Mouse (Mus musculus) hindbrain, postnatal 0 days (tissue): ENCODE results near the gene Mab21l3. TPM values are rescaled to one million over a fixed set of nuclear protein-coding genes. Genes with fewer than 3 reads are reported as not detected.

ENCODE experiments used
- ATAC-seq: fragments of 200-750 bp; cut with Nextera tagmentation; 2 replicates; pipeline ENCODE4 v1.8.0; 2017; ENCODE audit warnings: mild to moderate bottlenecking, moderate TSS enrichment, moderate library complexity
- DNase-seq: peaks from one replicate; pipeline ENCODE4 v3.0.0-alpha.2; 2015; ENCODE audit warnings: low spot score
- H3K27ac ChIP-seq: fragments of 300-500 bp; sonication (generic); 2 replicates; pipeline ENCODE4 v1.5.1; 2014; ENCODE audit warnings: mild to moderate bottlenecking
- H3K27me3 ChIP-seq: fragments of 300-500 bp; sonication (generic); 2 replicates; pipeline ENCODE4 v1.6.1; 2014; ENCODE audit warnings: low read length, mixed read lengths; ENCODE audit not compliant: insufficient read depth
- H3K36me3 ChIP-seq: fragments of 300-500 bp; sonication (generic); 2 replicates; pipeline ENCODE4 v1.6.1; 2014; ENCODE audit warnings: low read length, mixed read lengths; ENCODE audit not compliant: insufficient read depth
- H3K4me1 ChIP-seq: fragments of 300-500 bp; sonication (generic); 2 replicates; pipeline ENCODE4 v1.6.1; 2014; ENCODE audit warnings: antibody characterized with exemption, low read length, mixed read lengths; ENCODE audit not compliant: insufficient read depth
- H3K4me2 ChIP-seq: fragments of 300-500 bp; sonication (generic); 2 replicates; pipeline ENCODE4 v1.6.1; 2014; ENCODE audit warnings: low read depth, mild to moderate bottlenecking, low read length, moderate library complexity, mixed read lengths
- H3K4me3 ChIP-seq: fragments of 300-500 bp; sonication (generic); 2 replicates; pipeline ENCODE4 v1.5.1; 2014; ENCODE audit warnings: low read length
- H3K9ac ChIP-seq: fragments of 300-500 bp; sonication (generic); replicated peaks from 2 replicates; pipeline ENCODE4 v1.6.1; 2014; ENCODE audit warnings: mild to moderate bottlenecking, low read length, moderate library complexity, mixed read lengths
- H3K9me3 ChIP-seq: fragments of 300-500 bp; sonication (generic); 2 replicates; pipeline ENCODE4 v1.6.1; 2016; ENCODE audit warnings: low read length, mixed read lengths
- CTCF ChIP-seq: IDR thresholded peaks from 2 replicates; pipeline ENCODE4 v1.5.1; 2016; ENCODE audit warnings: antibody characterized with exemption, control low read depth, low read depth
- WGBS: fragments of 180-500 bp; shearing (Covaris S2); extraction: QIAGEN DNeasy Blood & Tissue Kit; methylation state at CpG from one replicate; pipeline ENCODE4 v1.1.7; 2014; 5-methylcytosine and 5-hydroxymethylcytosine counted together
- polyA plus RNA-seq: library from polyadenylated mRNA; unstranded; fragments of >200 nt; fragmentation: Nextera tagmentation; extraction: Ambion mirVana; gene quantifications from 2 replicates; pipeline ENCODE4 v1.2.1, GENCODE M21; 2015
- total RNA-seq: library from RNA; depleted of rRNA; stranded (reverse); fragments of >200 nt; gene quantifications from 2 replicates; pipeline ENCODE4 v1.2.3, GENCODE M21; 2014; rRNA removed

Mab21l3 gene
- total RNA-seq = 0.10 and 0.72 TPM in 2 replicates
- 0.04 and 0.09 TPM in 2 replicates for polyA plus RNA-seq

- no peaks in the 10 kb centered on the region for H3K27me3 ChIP-seq
- WGBS = 77% methylated on average over 5 of the region's 5 CpGs
- H3K27ac ChIP-seq = no peak within 1 kb of the TSS
- ATAC-seq (no peak), DNase-seq (no peak)
- no peak for TF ChIP-seq CTCF
- no peaks in the 10 kb centered on the region for H3K36me3 ChIP-seq
- no peak within 1 kb of the TSS for H3K9ac ChIP-seq
- no peak within 1 kb of the TSS for H3K4me3 ChIP-seq
- no peaks in the 10 kb centered on the region for H3K4me1 ChIP-seq
- H3K9me3 ChIP-seq = no peaks in the 10 kb centered on the region
- H3K4me2 ChIP-seq = no peak within 1 kb of the TSS
These were observed at the start of gene Mab21l3 for GRCm38 (mm10) chr3:101848816-101849215. Gene Mab21l3, minus strand, starts transcription at chr3:101848959.

GRCm38 (mm10) chr3:101897377-101897974 lies 48.7 kb upstream of the Mab21l3 start:
- no peak for ATAC-seq
- Histone ChIP-seq H3K9ac (no peak overlapping the region), H3K4me2 (no peak overlapping the region), H3K4me3 (no peak overlapping the region), H3K27ac (no peak overlapping the region), H3K27me3 (no peaks in the 10 kb centered on the region), H3K4me1 (no peaks in the 10 kb centered on the region), H3K9me3 (no peaks in the 10 kb centered on the region), H3K36me3 (no peaks in the 10 kb centered on the region; the same call in 1 of the 2 replicates)
- TF ChIP-seq CTCF = no peak
- WGBS = 70% methylated on average over 15 of the region's 15 CpGs
- no peak for DNase-seq

GRCm38 (mm10) chr3:101896893-101897292 lies 48.1 kb upstream of the Mab21l3 start:
- TF ChIP-seq CTCF = peak; percentile 98
- H3K9me3 ChIP-seq = no peaks in the 10 kb centered on the region
- no peaks in the 10 kb centered on the region for H3K27me3 ChIP-seq
- ATAC-seq (peak; percentile 61), DNase-seq (peak; percentile 96)
- H3K4me3 ChIP-seq = no peak overlapping the region
- H3K9ac ChIP-seq = no peak overlapping the region
- no peaks in the 10 kb centered on the region; the same call in 1 of the 2 replicates for H3K36me3 ChIP-seq
- H3K4me1 ChIP-seq = no peaks in the 10 kb centered on the region
- no peak overlapping the region for H3K27ac ChIP-seq
- WGBS = 20% methylated on average over 9 of the region's 9 CpGs
- H3K4me2 ChIP-seq = no peak overlapping the region

- no peak for DNase-seq
- Histone ChIP-seq H3K4me1 (no peaks in the 10 kb centered on the region), H3K9me3 (no peaks in the 10 kb centered on the region), H3K9ac (no peak overlapping the region), H3K27ac (no peak overlapping the region), H3K4me2 (no peak overlapping the region), H3K4me3 (no peak overlapping the region), H3K36me3 (no peaks in the 10 kb centered on the region; the same call in 1 of the 2 replicates), H3K27me3 (no peaks in the 10 kb centered on the region)
- ATAC-seq = no peak
- WGBS = 80% methylated on average over 7 of the region's 7 CpGs
- no peak for TF ChIP-seq CTCF
These were observed 46.7 kb upstream of the Mab21l3 start for GRCm38 (mm10) chr3:101895376-101895910.

- Histone ChIP-seq H3K27me3 (no peaks in the 10 kb centered on the region), H3K4me2 (no peak overlapping the region), H3K4me1 (peaks cover 3% of the 10 kb centered on the region; the same call in 1 of the 2 replicates), H3K27ac (no peak overlapping the region), H3K36me3 (no peaks in the 10 kb centered on the region), H3K4me3 (no peak overlapping the region), H3K9me3 (no peaks in the 10 kb centered on the region), H3K9ac (no peak overlapping the region)
- 18% methylated on average over 3 of the region's 3 CpGs for WGBS
- 0 out of 2 replicates have a peak, but pooled peaks have one; percentile 3 for TF ChIP-seq CTCF
- peak; percentile 64; the same call in 1 of the 2 replicates for ATAC-seq
- DNase-seq = peak; percentile 74
These were observed 36.8 kb upstream of the Mab21l3 start for GRCm38 (mm10) chr3:101885591-101885990.

- peaks cover under 1% of the 10 kb centered on the region; the same call in 1 of the 2 replicates for H3K36me3 ChIP-seq
- H3K4me3 ChIP-seq = no peak overlapping the region
- no peaks in the 10 kb centered on the region for H3K27me3 ChIP-seq
- H3K9ac ChIP-seq = no peak overlapping the region
- H3K9me3 ChIP-seq = no peaks in the 10 kb centered on the region
- peaks cover 3% of the 10 kb centered on the region; the same call in 1 of the 2 replicates for H3K4me1 ChIP-seq
- DNase-seq (peak; percentile 46), ATAC-seq (no peak)
- 36% methylated on average over 4 of the region's 4 CpGs for WGBS
- no peak for TF ChIP-seq CTCF
- no peak overlapping the region for H3K27ac ChIP-seq
- H3K4me2 ChIP-seq = no peak overlapping the region
These were observed 36.3 kb upstream of the Mab21l3 start for GRCm38 (mm10) chr3:101885041-101885440.

GRCm38 (mm10) chr3:101883902-101884301 lies 35.1 kb upstream of the Mab21l3 start:
- Histone ChIP-seq H3K27me3 (no peaks in the 10 kb centered on the region), H3K4me1 (peaks cover 3% of the 10 kb centered on the region; the same call in 1 of the 2 replicates), H3K9me3 (no peaks in the 10 kb centered on the region), H3K36me3 (peaks cover 11% of the 10 kb centered on the region), H3K4me2 (no peak overlapping the region), H3K9ac (no peak overlapping the region), H3K4me3 (no peak overlapping the region), H3K27ac (no peak overlapping the region)
- TF ChIP-seq CTCF = no peak
- DNase-seq (no peak), ATAC-seq (no peak)
- 77% methylated on average over 3 of the region's 3 CpGs for WGBS
